Mouse (Mus musculus) cortical plate, adult 2 months (tissue): ENCODE measurements at regions not wholly inside any gene's neighbourhood (a gene's known extent, or its start where the extent isn't known, plus 50 kb on each side); places are given as distances from the start of the nearest gene placed in this dataset.

ENCODE experiments used
- CTCF ChIP-seq: fragments of 200-500 bp; IDR thresholded peaks from 2 replicates; pipeline ENCODE4 v1.5.1; 2011; ENCODE audit warnings: mild to moderate bottlenecking, control low read depth, low read length; ENCODE audit not compliant: insufficient read depth; ENCODE audit errors: extremely low read depth
- POLR2A ChIP-seq: fragments of 200-500 bp; IDR thresholded peaks from 2 replicates; pipeline ENCODE4 v1.6.1; 2011; ENCODE audit warnings: mild to moderate bottlenecking, low read length, control low read depth; ENCODE audit not compliant: insufficient read depth; ENCODE audit errors: extremely low read depth

- TF ChIP-seq CTCF (no peak), POLR2A (no peak)
Measured at GRCm38 (mm10) chr7:67445203-67446041, 72.8 kb upstream of the Mef2a start.
